Comparison of ENCODE assay signal across 7 mouse cellular contexts in the genomic region with DNA sequence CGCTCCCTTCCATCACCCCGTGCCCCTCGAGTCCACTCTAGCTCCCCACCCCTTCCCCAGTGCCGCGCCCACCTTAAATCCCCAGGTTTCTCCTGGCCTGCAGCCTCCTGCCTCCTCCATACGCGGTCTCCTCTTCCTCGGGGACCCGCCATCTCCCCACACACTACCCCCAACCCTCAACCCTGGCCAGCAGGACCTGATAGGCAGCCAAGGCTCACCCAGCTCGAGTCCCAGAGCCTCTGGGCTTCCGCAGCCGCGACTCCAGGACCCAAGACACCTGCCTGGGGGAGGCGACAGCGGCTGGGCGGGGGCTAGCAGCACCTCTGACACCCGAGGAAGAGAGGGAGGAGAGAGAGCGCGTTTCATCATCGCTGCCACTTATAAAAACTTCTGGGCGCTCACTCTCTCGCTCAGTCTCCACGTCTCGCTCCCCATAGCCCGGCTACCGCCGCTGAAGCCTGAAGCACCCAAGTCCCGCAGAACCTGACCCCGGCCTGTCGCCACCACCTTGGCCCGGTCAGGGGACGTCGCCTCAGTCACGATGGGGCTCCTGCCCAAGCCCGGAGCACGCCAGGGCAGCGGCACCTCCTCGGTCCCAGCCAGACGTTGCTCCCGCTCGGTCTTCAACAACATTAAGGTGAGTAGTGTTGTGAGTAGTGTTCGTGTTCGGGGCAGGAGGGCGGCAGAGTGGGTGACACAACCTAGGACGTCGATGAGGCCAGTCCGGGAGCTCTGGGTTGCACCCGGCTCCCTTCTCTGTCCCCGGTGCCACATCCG. TPM values are rescaled to one million over a fixed set of nuclear protein-coding genes. Genes with fewer than 3 reads are reported as not detected.
DNase-seq lines count a peak whose midpoint lies in the region; ATAC-seq and TF ChIP-seq lines count a peak whose summit lies in the region.

No protein-coding gene starts in this region.

- DNase-seq in CH12.LX (ENCODE audit: extremely low read depth): no peak
- DNase-seq in ES-CJ7 (ENCODE audit: low read depth, low spot score): peak; percentile 22
- peak; percentile 46 for DNase-seq in forebrain, embryonic 10.5 days (ENCODE audit: extremely low spot score, low spot score)
- peak; percentile 79 for DNase-seq in intestine, embryonic 14.5 days (ENCODE audit: low spot score)
- no peak for DNase-seq in liver, embryonic 14.5 days (ENCODE audit: low read depth in 3 of 3, low spot score in 3 of 3)
- no peak for DNase-seq in layer of hippocampus, adult 9-11 months

- no peak for TF ChIP-seq RAD21 in CH12.LX (IDR thresholded peaks at IDR 0.05; ENCODE audit: low read depth, low read length)

- no peaks in the 10 kb centered on the region for H3K9me3 ChIP-seq in CH12.LX (replicated peaks; ENCODE audit: low read length)
- H3K9me3 ChIP-seq in forebrain, embryonic 10.5 days: no peaks in the 10 kb centered on the region
- no peaks in the 10 kb centered on the region for H3K9me3 ChIP-seq in intestine, embryonic 14.5 days (ENCODE audit: control insufficient read depth, low read length)
- no peaks in the 10 kb centered on the region for H3K9me3 ChIP-seq in liver, embryonic 14.5 days (ENCODE audit: control insufficient read depth, low read length)
- H3K9me3 ChIP-seq in neural tube, embryonic 15.5 days (replicated peaks): no peaks in the 10 kb centered on the region

- no peaks in the 10 kb centered on the region for H3K36me3 ChIP-seq in CH12.LX (replicated peaks in 1 of 2; ENCODE audit: control insufficient read depth in 1 of 2, insufficient read depth in 1 of 2, low read length in 1 of 2)
- no peaks in the 10 kb centered on the region for H3K36me3 ChIP-seq in forebrain, embryonic 10.5 days (replicated peaks)
- no peaks in the 10 kb centered on the region for H3K36me3 ChIP-seq in intestine, embryonic 14.5 days (ENCODE audit: control insufficient read depth, insufficient read depth, low read length)
- H3K36me3 ChIP-seq in liver, embryonic 14.5 days (replicated peaks; ENCODE audit: control insufficient read depth, insufficient read depth, low read depth): no peaks in the 10 kb centered on the region
- no peaks in the 10 kb centered on the region for H3K36me3 ChIP-seq in neural tube, embryonic 15.5 days

- 1% methylated on average over 50 of the region's 50 CpGs for WGBS in forebrain, embryonic 10.5 days
- under 1% methylated on average over 49 of the region's 50 CpGs for WGBS in intestine, embryonic 14.5 days
- WGBS in liver, embryonic 14.5 days (ENCODE audit: insufficient replicate concordance): 4% methylated on average over 49 of the region's 50 CpGs
- WGBS in neural tube, embryonic 15.5 days: under 1% methylated on average over 50 of the region's 50 CpGs

- no peak for TF ChIP-seq POLR2A in CH12.LX (IDR thresholded peaks at IDR 0.05; ENCODE audit: low read depth, low read length)

- no peak for TF ChIP-seq EP300 in CH12.LX (IDR thresholded peaks at IDR 0.05; ENCODE audit: low read length)
- TF ChIP-seq EP300 in liver, embryonic 14.5 days (IDR thresholded peaks at IDR 0.05; ENCODE audit: low read depth): no peak

- no peak overlapping the region for H3K27ac ChIP-seq in CH12.LX (ENCODE audit: insufficient read depth, low read depth)
- peak overlapping the region; percentile 56; the same call in 1 of the 2 replicates for H3K27ac ChIP-seq in forebrain, embryonic 10.5 days
- H3K27ac ChIP-seq in intestine, embryonic 14.5 days (ENCODE audit: low read depth): peak overlapping the region; percentile 48; the same call in 1 of the 2 replicates
- no peak overlapping the region for H3K27ac ChIP-seq in liver, embryonic 14.5 days
- no peak overlapping the region; the same call in 1 of the 2 replicates for H3K27ac ChIP-seq in neural tube, embryonic 15.5 days (replicated peaks)

- H3K4me2 ChIP-seq in CH12.LX (ENCODE audit: insufficient read depth, low read depth, poor library complexity, severe bottlenecking): 0 out of 2 replicates have a peak overlapping the region, but pooled peaks have one; percentile 7
- peak overlapping the region; percentile 89 for H3K4me2 ChIP-seq in intestine, embryonic 14.5 days (ENCODE audit: low read length)
- H3K4me2 ChIP-seq in liver, embryonic 14.5 days (ENCODE audit: low read depth): peak overlapping the region; percentile 59
- H3K4me2 ChIP-seq in neural tube, embryonic 15.5 days: peak overlapping the region; percentile 84

- H3K4me3 ChIP-seq in CH12.LX (replicated peaks in 1 of 3; ENCODE audit: low read depth in 2 of 3, low read length in 2 of 3, poor library complexity in 1 of 3): no peak overlapping the region
- peak overlapping the region; percentile 59 for H3K4me3 ChIP-seq in forebrain, embryonic 10.5 days
- peak overlapping the region; percentile 36 for H3K4me3 ChIP-seq in intestine, embryonic 14.5 days (ENCODE audit: low read depth, low read length)
- H3K4me3 ChIP-seq in liver, embryonic 14.5 days (ENCODE audit: insufficient read depth in 1 of 2, low read depth in 2 of 2, low read length in 2 of 2): peak overlapping the region; percentile 40 to 41
- H3K4me3 ChIP-seq in neural tube, embryonic 15.5 days (replicated peaks): peak overlapping the region; percentile 43

- H3K9ac ChIP-seq in CH12.LX (ENCODE audit: insufficient read depth, low read depth): no peak overlapping the region
- H3K9ac ChIP-seq in intestine, embryonic 14.5 days (ENCODE audit: low read length): peak overlapping the region; percentile 40
- no peak overlapping the region; the same call in 1 of the 2 replicates for H3K9ac ChIP-seq in liver, embryonic 14.5 days (replicated peaks)
- H3K9ac ChIP-seq in neural tube, embryonic 15.5 days (replicated peaks): peak overlapping the region; percentile 43

- TF ChIP-seq CTCF in CH12.LX (conservative IDR thresholded peaks at IDR 0.05 in 1 of 2, IDR thresholded peaks at IDR 0.05 in 1 of 2; ENCODE audit: low read depth in 2 of 2, low read length in 2 of 2): no peak
- TF ChIP-seq CTCF in liver, embryonic 14.5 days (IDR thresholded peaks at IDR 0.05; ENCODE audit: low read depth): no peak

- H3K27me3 ChIP-seq in CH12.LX (replicated peaks): peaks cover 34% of the 10 kb centered on the region
- peaks cover 53% of the 10 kb centered on the region for H3K27me3 ChIP-seq in forebrain, embryonic 10.5 days (ENCODE audit: poor library complexity, severe bottlenecking)
- H3K27me3 ChIP-seq in intestine, embryonic 14.5 days (replicated peaks; ENCODE audit: control insufficient read depth, insufficient read depth, low read length): no peaks in the 10 kb centered on the region
- H3K27me3 ChIP-seq in liver, embryonic 14.5 days (ENCODE audit: control insufficient read depth, insufficient read depth, low read length): peaks cover 12% of the 10 kb centered on the region
- peaks cover 29% of the 10 kb centered on the region for H3K27me3 ChIP-seq in neural tube, embryonic 15.5 days (replicated peaks)

- H3K79me2 ChIP-seq in CH12.LX (replicated peaks; ENCODE audit: control insufficient read depth, extremely low read depth, insufficient read depth, poor library complexity, severe bottlenecking): no peaks in the 10 kb centered on the region

- ATAC-seq in intestine, embryonic 14.5 days (replicated peaks; ENCODE audit: low FRiP score, low TSS enrichment, low read depth): peak; percentile 62
- ATAC-seq in liver, embryonic 14.5 days (ENCODE audit: insufficient read depth): peak; percentile 31
- peak; percentile 11; the same call in 1 of the 2 replicates for ATAC-seq in neural tube, embryonic 15.5 days (ENCODE audit: low FRiP score)

- dilution Hi-C loops in CH12.LX (cut with MboI; ENCODE audit: extremely low pct_ligation_motif_present, extremely low pct_unique_long_range_greater_than_20kb, low sequenced_read_pairs): no loop called here

- in situ Hi-C loops in CH12.LX (cut with MboI; ENCODE audit: low pct_ligation_motif_present, low pct_unique_long_range_greater_than_20kb, low sequenced_read_pairs): no loop called here

- H3K4me1 ChIP-seq in CH12.LX (ENCODE audit: control insufficient read depth in 1 of 2, insufficient read depth in 2 of 2): peaks cover 6 to 21% of the 10 kb centered on the region in 2 experiments; a peak in 3 of 4 replicates
- H3K4me1 ChIP-seq in forebrain, embryonic 10.5 days: peaks cover 20% of the 10 kb centered on the region
- H3K4me1 ChIP-seq in intestine, embryonic 14.5 days (replicated peaks; ENCODE audit: control insufficient read depth, insufficient read depth, low read length): peaks cover 10% of the 10 kb centered on the region; the same call in 1 of the 2 replicates
- H3K4me1 ChIP-seq in liver, embryonic 14.5 days (replicated peaks; ENCODE audit: control insufficient read depth in 2 of 2, insufficient read depth in 2 of 2, low read length in 1 of 2): peaks cover 0 to 5% of the 10 kb centered on the region in 2 experiments; a peak in 1 of 4 replicates
- H3K4me1 ChIP-seq in neural tube, embryonic 15.5 days: peaks cover 19% of the 10 kb centered on the region

TF ChIP-seq in CH12.LX, 34 proteins besides CTCF, POLR2A, EP300 and RAD21 (continues in another document):
- TF ChIP-seq RCOR1 (conservative IDR thresholded peaks at IDR 0.05; ENCODE audit: low read depth, low read length) (no peak), E2F4 (IDR thresholded peaks at IDR 0.05; ENCODE audit: insufficient replicate concordance, low read depth, low read length) (no peak), USF1 (IDR thresholded peaks at IDR 0.05; ENCODE audit: low read depth, low read length) (no peak), NELFE (IDR thresholded peaks at IDR 0.05; ENCODE audit: low read depth, low read length) (no peak), USF2 (conservative IDR thresholded peaks at IDR 0.05; ENCODE audit: low read depth, low read length) (no peak), MAFK (IDR thresholded peaks at IDR 0.05; ENCODE audit: insufficient replicate concordance, low read length) (no peak), BHLHE40 (IDR thresholded peaks at IDR 0.05; ENCODE audit: low read depth, low read length) (no peak), POLR2AphosphoS2 (IDR thresholded peaks at IDR 0.05; ENCODE audit: low read depth, low read length) (no peak), MYC (IDR thresholded peaks at IDR 0.05; ENCODE audit: low read depth, low read length) (no peak), ELF1 (IDR thresholded peaks at IDR 0.05; ENCODE audit: low read depth, low read length) (no peak), MXI1 (IDR thresholded peaks at IDR 0.05; ENCODE audit: low read depth, low read length) (no peak), KAT2A (IDR thresholded peaks at IDR 0.05; ENCODE audit: insufficient replicate concordance, low read length) (no peak), HCFC1 (IDR thresholded peaks at IDR 0.05; ENCODE audit: low read depth, low read length) (no peak)

RNA-seq across cellular contexts. Expression of gene Slco2a1, which starts 19.8 kb away (rescaled TPM):
- total RNA-seq in CH12.LX (2012; rRNA removed) (not detected in 2 replicates), CH12.LX (2014; rRNA removed) (not detected in 2 replicates)
- polyA plus RNA-seq in CH12.LX (2012; ENCODE audit: insufficient read length, low read depth): 0.14 and 0.16 TPM in 2 replicates
- 0.12 and 0.34 TPM in 2 replicates for polyA plus RNA-seq in forebrain, embryonic 10.5 days (2016; fragmentation: Nextera tagmentation; extraction: Ambion mirVana)
- polyA plus RNA-seq in intestine, embryonic 14.5 days (2014; fragmentation: Nextera tagmentation; extraction: Ambion mirVana): 5.5 and 7.0 TPM in 2 replicates
- polyA plus RNA-seq in liver, embryonic 14.5 days (2012; rRNA removed): 1.7 and 2.2 TPM in 2 replicates
- 3.3 and 5.7 TPM in 2 replicates for polyA plus RNA-seq in liver, embryonic 14.5 days (2014; fragmentation: Nextera tagmentation; extraction: Ambion mirVana)
- 2.6 and 6.5 TPM in 2 replicates for polyA plus RNA-seq in neural tube, embryonic 15.5 days (2015; fragmentation: Nextera tagmentation; extraction: Ambion mirVana)

Comparison
In these comparisons a context has a peak if more than half of its experiments do, and no peak if none do; other contexts are left out.
1. DNase-seq: peak in ES-CJ7 (single experiment), forebrain, embryonic 10.5 days (single experiment) and intestine, embryonic 14.5 days (single experiment); none in CH12.LX (single experiment), liver, embryonic 14.5 days (0 of 3) and layer of hippocampus, adult 9-11 months (single experiment).
2. H3K27ac ChIP-seq: peak in forebrain, embryonic 10.5 days (single experiment) and intestine, embryonic 14.5 days (single experiment); none in CH12.LX (single experiment), liver, embryonic 14.5 days (single experiment) and neural tube, embryonic 15.5 days (single experiment).
3. H3K4me2 ChIP-seq: peak in every context shown above with its lines; median percentile 89 in intestine, embryonic 14.5 days; 84 in neural tube, embryonic 15.5 days; 59 in liver, embryonic 14.5 days; 7 in CH12.LX.
4. H3K4me3 ChIP-seq: peak in forebrain, embryonic 10.5 days (single experiment), intestine, embryonic 14.5 days (single experiment), liver, embryonic 14.5 days (2 of 2) and neural tube, embryonic 15.5 days (single experiment); none in CH12.LX (0 of 3).
5. H3K9ac ChIP-seq: peak in intestine, embryonic 14.5 days (single experiment) and neural tube, embryonic 15.5 days (single experiment); none in CH12.LX (single experiment) and liver, embryonic 14.5 days (single experiment).
6. ATAC-seq: peak in every context shown above with its lines; median percentile 62 in intestine, embryonic 14.5 days; 31 in liver, embryonic 14.5 days; 11 in neural tube, embryonic 15.5 days.